Mouse (Mus musculus) megakaryocyte-erythroid progenitor cell, adult 5-6 weeks (primary cell): Measurements from ENCODE around the gene Fbxl18. TPM values are rescaled to one million over a fixed set of nuclear protein-coding genes. Genes with fewer than 3 reads are reported as not detected.
"Not testable (repeated sequence)": the region's sequence is repeated elsewhere in the genome, so short reads cannot be mapped to it uniquely, and the experiment has no call there.

Experiments used
- ATAC-seq: replicated peaks from 2 replicates; pipeline ENCODE4 v1.8.0; 2016; ENCODE audit warnings: mild to moderate bottlenecking, inconsistent platforms; ENCODE audit not compliant: severe bottlenecking, poor library complexity, low FRiP score, low TSS enrichment
- total RNA-seq, 2 experiments: library from RNA; stranded (forward) in 1 of 2; stranded (reverse) in 1 of 2; fragments of 200-1000, 215-1000 nt in 1 of 2; fragments of >200 nt in 1 of 2; fragmentation: Nextera tagmentation in 1 of 2; gene quantifications; 2 replicates each; pipeline ENCODE4 v1.2.3; 2014 to 2017

Fbxl18 gene
- total RNA-seq, 2 experiments from 2014 or later, result 3.9 to 7.7 TPM

DNA sequence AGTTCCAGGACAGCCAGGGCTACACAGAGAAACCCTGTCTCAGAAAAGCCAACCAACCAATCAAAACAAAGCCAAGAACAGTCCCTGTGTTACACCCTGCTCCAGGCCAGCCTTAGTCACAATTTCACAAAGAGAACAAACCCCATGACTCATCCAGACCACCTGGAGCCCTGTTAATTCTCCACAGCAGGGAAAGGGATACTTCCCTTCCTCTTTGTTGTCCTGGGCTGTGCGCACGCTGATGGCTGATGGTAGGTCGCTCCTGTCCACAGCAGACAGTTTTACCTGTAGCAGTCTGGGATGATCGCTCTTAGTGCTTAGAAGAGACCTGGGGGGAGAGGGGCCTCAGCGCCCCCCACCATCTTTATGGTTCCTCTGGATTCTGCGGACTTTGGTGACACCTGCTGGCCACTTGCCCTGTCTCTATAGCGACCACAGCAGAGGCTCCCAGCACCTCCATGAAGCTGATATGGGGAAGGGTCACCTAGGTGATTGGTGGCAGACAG lies 53.0 kb downstream of the Fbxl18 start:
- ATAC-seq, result no peak

DNA sequence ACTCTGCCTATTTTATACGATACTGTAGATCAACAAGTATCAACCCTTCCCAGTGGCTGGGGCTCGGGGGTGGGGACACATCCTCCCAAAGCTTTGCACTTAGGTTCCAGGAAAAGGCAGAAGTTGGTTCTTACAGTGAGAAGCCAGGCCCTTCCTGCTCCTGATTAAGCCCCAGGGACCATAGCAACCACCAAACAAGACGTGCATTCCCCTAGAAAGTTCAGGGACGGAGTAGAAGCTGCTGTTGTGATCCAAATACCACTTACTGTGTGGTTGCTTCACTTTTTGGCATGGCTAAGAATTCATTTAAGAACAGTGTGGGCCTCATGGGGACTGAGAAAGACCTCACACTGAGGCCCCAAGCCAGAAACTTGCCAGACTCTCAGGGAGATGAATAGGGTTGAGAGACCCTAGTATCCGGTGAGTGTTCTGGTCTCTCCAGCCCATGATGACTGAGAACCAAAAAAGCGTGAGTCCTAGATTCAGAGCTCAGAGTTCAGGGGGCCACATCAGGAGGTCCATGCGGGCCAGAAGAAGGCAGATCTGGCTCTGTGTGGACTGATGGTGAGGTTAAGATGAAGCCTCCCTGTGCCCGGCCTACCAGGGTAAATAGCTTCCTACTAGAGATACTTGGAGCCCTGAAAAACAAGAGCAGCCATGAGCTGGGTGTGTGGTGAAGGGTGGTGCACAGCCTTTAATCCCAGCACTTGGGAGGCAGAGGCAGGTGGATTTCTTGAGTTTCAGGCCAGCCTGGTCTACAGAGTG lies 53.7 kb downstream of the Fbxl18 start:
- ATAC-seq, result no peak

DNA sequence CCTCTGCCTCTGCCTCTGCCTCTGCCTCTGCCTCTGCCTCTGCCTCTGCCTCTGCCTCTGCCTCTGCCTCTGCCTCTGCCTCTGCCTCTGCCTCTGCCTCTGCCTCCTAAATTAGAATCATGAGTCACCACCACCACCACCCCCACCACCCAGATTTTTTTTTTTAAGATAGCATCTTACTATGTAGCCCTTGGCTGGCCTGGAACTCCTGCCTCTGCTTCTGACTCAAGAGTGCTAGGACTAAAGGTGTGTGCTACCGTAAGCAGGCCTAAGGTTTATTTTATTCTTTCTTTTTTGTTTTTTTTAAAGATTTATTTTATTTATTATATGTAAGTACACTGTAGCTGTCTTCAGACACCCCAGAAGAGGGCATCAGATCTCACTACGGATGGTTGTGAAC lies 57.8 kb downstream of the Fbxl18 start:
- ATAC-seq, result not testable (repeated sequence)

DNA sequence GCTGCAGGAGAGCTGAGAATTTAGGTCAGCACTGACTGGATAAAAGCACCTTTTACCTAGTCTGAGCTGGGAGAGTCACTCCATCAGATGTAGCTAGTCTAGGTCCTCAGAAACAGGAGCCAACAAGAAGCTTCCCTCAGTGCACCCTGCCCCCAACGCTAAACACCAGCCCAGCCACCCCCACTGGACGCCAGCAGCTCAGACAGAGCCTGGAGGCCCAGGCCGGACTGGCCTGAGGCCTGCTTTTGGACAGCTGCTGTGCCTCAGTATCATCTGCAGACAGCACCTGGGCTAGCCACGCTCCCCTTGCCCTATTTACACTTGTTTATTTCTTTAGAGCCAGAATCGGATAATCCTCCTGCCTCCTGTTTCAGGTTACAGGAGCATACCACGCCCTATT lies 58.3 kb downstream of the Fbxl18 start:
- no peak for ATAC-seq

DNA sequence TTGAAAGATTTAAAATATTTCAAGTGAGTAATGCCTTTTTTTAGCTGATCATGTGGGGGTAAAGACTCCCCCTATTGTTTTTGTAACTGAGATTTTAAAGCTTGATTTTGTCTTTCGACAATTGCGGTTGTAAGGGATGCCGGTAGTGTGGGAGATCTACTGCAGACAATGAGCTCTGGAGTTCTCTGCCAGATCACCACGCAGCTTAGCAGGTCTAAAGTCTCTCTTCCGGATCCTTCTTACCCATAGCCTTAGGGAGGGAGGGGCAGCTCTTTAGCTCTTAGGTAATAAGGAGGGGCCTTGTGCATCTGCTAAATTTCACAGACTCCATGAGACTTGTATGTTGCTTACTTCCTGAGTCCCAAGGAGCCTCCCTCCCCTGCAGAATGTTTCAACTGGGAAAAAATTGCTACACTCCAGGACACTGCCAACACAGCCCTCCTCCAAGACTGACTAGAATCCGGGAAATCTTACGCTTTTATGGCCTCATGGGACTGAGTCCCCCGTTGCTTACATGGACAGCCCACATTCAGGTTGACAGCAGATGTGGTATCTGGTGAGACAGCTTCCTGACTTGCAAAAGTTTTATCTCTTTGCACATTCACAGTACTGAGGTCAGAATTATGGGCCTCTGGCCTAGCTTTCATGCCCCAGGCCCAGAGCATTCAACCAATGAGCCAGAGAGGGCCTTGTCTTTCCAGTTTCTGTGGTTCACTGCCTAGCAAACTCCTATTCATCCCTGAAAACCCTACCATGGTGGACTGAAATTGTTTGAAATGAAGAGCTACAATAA lies 61.4 kb downstream of the Fbxl18 start:
- ATAC-seq, result 0 out of 2 replicates have a peak, but pooled peaks have one; percentile 4

DNA sequence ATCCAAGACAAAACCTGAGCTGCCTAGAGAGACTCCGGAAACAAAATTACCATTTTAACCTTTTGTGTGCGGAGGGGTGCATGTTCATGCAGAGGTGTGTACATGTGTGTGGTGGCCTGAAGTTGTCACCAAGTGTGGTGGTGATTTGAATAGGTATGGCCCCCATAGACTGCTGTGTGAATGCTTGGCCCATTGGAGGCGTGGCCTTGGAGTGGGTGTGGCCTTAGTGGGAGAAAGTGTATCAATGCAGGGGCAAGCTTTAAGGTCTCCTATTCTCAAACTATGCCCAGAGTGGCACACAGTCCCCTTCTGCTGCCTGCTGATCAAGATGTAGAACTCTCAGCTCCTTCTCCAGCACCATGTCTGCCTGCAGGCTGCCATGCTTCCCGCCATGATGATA lies 69.1 kb downstream of the Fbxl18 start:
- ATAC-seq, result no peak

DNA sequence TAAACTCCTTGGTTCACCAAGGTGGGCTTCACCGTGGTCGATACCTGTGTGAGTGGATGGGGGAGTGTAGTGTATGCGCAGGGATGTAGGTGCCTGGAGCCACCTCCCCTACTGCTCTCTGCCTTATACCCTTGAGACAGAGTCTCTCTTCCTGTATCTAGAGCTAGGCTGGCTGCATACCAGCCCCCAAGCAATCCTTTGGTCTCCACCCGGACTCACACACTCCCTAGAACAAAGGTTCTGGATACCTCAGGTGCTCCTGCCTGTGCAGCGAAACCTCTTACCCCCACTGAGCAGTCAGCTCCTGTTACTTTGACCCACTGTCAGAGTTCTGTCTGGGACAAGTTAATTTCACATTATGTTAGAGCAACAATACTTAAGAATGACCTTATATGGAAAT lies 69.6 kb downstream of the Fbxl18 start:
- no peak for ATAC-seq

DNA sequence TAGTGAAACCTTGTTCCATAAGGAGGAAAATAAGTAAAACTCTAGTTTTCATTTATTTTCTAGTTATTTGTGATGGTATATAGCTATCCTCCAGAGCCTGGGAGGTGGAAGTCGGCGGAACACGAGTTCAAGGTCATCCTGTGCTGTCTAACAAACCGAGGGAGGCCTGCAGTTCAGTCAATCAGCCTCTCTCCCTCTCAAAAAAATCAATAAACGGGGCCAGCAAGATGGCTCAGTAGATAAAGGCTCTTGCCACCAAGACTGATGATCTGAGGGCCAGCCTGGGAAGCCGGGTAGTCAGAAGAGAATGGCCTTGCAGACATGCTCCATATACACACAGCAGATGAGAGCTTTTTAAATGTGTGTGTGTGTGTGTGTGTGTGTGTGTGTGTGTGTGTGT lies 71.1 kb downstream of the Fbxl18 start:
- no peak for ATAC-seq

DNA sequence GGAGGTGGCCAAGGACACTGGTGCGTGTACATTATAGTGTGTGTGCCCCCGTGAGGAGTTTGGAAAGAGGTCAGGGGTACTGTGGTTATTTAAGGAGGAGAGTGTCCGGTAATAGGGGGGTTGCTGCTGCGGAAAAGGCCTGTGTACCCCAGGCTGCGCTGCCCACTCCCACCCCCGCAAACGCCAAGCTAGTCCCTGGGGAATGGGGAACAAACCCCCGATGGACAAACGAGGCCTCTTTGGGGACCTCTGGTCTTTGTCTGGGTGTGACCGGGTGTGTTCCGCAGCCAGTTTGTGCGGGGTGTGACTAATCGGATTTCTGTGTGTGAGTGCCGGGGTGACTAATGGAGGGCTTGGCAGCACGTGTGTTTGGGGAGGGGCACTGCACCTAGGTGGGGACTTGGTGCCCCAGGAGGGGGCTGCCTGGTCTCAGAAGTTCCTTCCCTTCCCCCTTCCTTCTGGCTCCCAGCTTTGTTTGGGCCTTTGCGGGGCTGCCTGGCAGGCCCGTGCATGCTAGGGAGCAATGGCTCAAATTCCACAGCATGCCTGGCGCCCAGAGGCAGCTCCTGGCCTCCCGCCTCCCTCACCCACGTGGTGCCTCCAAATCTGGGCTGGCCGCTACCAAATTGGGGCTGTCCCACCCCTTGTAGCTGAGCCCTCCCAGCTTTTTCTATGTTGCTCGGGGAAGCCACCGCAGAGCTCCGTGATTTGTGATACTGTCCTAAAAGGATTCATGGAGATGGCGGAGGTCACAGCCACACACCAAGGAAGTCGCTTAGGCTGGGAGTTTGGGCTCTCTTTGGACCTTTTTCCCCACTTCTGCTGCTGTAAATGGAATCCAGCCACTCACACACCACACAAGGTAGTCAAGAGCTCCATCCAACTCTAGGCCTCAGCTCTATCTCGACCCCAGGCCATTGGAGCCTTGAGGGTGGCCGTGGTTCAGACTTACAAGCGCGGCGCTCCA lies 71.8 kb downstream of the Fbxl18 start:
- ATAC-seq, result no peak

DNA sequence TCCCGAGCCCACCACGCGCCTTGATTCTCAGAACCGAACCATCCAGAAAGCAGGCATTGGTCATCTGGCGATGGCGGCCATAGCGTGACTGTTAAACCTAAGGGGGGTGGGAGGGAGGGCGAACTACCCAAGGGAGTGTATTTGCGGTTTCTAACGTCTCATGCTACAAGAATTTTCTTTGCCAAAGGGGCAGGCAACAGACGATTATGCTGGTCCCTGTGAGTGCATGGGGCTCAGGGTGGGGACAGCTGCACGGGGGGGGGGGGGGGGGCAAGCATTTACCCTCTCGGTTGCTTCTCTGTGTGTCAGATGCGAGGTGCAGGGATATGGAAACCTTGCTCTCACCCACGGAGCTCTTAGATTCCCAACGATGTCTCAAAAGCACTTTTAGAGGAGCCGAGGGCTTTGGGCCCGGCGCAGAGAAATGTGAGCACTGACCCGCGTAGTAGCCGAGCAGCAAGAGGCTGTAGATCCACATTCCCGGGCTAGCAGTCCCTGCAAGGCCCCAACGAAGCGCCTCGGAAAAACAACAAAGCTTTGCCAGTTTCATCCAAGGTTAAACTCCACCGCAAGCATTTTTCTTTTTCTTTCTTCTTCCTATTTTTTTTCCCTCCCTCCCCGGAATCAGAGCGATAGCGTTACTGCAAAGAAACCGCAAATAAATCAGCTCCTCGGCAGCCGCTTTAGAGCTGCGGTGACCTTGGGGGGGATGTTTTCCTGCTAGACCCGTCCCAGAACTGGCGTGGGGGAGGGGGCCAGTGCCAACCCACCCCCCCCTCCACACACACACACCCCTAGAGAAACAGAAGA lies 72.7 kb downstream of the Fbxl18 start:
- ATAC-seq, result no peak

DNA sequence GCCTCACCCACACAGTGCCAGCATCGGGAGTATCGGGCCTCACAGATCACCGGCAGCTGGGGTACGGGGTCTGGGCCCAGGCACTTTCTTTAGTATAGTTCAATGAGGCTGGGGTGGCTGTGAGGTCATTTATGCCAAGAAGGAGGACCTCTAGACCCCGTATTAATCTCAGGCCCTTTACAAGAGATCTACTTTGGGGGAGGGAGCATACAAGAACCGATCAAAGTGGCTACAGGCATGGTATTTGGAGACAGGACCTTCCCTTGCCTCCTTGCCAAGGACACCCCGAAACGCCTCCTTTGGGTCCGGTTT lies 73.3 kb downstream of the Fbxl18 start:
- ATAC-seq, result no peak

DNA sequence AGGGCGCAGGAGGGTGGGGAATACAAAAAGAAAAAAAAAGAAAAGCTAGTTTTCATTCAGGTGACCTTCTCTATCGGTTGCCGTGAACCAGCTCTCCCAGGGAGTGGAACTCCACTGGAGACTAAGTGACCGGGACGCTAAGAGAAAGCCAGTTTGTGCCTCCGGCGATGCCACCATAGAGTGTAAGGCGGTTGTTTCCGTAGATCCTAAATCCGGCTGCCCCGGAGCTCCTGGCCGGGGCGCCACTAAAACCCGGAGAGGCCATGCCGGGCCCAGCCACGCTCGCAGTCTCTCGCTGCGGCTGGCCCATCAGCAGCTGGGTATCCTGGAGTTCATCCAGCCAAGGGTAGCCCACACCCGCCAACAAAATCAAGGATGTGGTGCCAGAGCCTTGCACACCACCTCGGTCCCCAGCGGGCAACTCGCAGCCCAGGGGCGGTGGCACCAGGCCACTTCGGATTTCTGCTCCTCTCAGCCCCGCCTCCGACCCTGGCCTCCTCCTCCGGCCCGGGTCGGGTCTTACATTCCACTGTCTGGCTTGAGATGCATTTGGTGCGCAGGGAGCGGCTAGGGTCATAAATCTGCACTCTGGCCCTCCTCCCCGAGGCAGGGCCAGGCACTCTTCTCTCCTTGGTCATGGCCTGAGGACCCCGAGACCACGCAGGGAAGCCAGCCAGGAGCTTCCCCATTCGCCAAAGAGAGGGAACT lies 73.8 kb downstream of the Fbxl18 start:
- ATAC-seq, result no peak; the same call in 1 of the 2 replicates

DNA sequence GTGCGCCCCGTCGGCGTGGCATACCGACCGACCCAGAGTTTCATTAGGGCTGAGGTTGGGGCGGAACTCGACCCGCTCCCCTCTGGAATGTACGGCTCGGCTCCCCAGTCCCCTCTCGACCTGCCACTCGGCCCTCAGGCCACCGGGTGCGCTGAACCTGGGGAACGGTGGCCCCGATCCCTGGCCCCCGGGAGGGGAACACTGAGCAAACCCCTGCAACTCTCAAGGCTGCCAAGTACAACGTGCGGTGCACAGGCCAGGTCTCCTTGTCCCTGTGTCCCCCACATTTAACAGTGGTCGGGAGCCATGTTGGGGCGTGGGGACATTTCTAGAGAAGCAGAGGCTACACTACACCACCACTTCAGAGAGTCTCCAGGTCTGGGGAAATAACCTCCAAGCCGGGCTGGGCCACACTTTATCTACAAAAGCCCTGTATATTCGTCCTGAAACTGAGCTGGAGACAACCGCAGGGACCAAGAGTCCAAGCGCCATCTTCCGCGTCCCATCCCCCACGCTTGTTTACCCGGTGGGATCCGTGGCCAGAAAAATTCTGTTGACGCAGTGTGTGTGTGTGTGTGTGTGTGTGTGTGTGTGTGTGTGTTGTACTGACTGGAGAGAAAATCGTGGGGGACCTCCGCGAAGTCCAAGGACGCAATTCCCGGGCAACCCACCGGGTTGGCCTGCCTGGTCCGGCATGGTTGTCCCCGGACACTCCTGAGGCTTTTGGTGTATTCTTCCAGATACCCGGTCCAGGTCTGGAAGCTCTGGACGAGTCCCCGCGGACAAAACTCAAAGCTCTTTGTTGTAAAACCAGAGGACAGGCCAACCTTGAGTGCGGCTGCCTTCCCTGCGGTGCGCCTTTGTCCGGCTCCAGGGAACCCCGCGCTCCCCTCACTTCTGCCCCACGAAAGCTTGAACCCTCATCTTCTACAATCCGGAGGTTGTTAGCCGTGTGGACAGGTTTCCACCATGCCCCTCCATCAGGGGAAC lies 74.7 kb downstream of the Fbxl18 start:
- no peak for ATAC-seq

DNA sequence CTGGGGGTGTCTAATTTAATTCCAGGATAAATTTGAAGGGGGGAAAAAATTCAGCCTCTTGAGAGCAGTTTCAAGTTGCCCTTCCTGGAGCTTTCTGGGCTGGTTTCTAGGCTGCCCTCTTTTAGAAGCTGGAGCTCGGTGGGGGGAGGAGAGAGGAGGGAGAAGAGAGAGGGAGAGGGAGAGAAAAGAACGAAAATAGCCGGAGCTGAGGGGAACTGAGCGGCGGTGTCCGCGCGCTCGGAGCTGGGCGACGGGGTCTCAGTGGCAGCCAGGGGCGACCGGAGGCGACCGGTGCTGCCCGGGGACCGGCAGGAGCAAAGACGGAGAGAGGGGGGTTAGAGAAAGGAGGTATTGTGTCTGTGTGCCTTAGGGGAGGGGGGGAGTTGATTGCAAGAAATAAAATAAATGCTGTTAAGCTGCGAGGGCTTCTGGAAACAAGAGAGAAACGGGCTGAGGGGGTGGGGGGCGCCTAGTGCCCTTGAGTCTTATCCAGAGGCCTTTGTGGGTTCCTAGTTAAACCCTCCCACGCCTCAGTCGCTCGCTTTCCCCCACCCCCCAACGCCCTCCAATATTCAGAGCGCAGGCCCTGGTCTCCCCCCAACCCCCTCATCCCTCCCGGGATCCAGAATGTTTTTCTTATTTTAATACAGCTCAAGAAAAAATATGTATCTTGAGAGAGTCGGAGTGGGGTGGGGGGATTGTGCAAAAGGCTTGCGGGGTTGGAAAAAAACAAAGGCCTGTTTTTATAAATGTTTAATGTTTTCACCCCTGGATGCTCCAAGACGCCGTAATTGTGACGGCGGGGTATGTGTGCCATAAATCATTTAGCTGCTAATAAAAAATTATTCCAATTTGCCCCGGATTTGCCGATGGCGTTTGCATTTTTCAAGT lies 75.6 kb downstream of the Fbxl18 start:
- no peak for ATAC-seq

DNA sequence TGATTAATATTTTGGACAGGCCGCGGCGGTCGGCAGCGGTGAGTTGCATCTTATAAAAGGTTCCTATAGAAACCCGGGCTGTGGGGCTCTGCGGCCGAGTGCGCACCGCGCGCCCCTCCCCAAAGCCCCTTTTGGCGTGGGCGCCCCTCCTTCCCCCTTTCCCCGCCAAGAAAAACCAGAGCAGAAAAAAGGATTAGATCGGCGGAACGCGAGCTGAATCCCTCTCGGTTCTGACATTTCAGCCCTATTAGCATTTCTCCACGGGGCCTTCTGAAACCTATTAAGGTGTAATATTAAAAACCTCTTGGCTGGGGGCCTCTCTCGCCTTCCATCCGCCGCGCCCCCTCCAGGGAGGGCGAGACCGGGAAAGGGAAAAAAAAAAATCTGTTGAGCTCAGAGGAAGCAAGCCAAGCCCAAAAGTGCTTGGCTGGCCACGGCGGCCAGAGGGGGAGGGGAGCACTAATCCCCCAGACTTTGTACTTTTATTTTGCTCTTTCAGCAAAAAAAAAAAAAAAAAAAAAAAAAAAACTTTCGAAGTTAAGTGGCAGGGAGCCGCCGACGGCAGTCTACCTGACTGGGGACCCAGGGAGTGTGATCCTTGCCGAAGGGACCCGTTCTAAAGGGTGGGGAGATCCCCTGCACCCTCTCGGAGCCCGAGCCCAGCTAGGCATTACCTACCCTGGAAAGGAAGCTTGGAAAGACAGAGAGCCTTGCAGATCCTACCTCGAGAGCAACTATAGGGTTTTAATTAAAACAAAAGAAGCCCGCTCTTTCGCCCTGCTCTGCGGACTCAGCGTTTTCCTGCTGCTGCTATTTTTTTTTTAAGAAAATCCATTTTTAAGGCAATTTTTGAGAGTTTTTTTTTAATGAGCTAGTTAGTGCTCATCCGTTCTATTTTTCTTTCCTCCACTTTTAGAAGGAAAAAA lies 76.5 kb downstream of the Fbxl18 start:
- ATAC-seq, result no peak
